Mouse (Mus musculus): ENCODE measurements at regions not wholly inside any gene's neighbourhood (a gene's known extent, or its start where the extent isn't known, plus 50 kb on each side); places are given as distances from the start of the nearest gene placed in this dataset.

DNA sequence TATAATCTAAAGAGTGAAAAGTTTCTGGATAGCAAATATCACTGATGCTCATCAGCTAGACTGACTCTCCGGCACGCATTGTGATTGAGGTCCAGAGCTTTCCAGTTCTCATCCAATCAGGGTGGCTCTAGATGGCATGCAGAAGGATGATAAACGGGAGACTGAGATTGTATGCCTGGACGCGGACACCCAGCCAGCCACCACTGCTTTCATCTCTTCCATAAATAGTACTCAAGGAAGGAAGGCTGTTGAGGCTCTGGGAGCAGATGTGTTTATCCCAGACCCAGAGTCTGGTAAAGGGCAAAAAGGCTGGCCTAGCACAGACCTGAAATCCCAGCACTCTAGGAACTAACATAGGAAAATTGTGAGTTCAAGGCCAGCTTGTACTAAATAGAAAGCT is 330.6 kb downstream of the Gm11361 start:
- in situ Hi-C loops (cut with MboI; ENCODE audit: low sequenced_read_pairs in 2 of 2, unreplicated experiment in 2 of 2), result no loop called here
- no peak overlapping the region for H3K4me3 ChIP-seq (ENCODE audit: insufficient read depth in 1 of 2, low read depth in 1 of 2, low read length in 2 of 2, poor library complexity in 1 of 2, severe bottlenecking in 1 of 2)
- no peaks in the 10 kb centered on the region for H3K9me3 ChIP-seq (ENCODE audit: control insufficient read depth, insufficient read depth, low read depth, low read length)
- no peak for TF ChIP-seq HCFC1 (IDR thresholded peaks at IDR 0.05; ENCODE audit: borderline replicate concordance, insufficient read depth, low read length)
- TF ChIP-seq ZNF384 (IDR thresholded peaks at IDR 0.05; ENCODE audit: low read depth, low read length), result no peak
- no peak for TF ChIP-seq MAFK (IDR thresholded peaks at IDR 0.05; ENCODE audit: insufficient read depth, low read depth, low read length)
- no peak for TF ChIP-seq CHD2 (IDR thresholded peaks at IDR 0.05; ENCODE audit: low read depth, low read length)
- no peak for TF ChIP-seq ZC3H11A (IDR thresholded peaks at IDR 0.05; ENCODE audit: borderline replicate concordance, low read depth, low read length)
- H3K9ac ChIP-seq (ENCODE audit: insufficient read depth, low read depth, low read length, poor library complexity, severe bottlenecking), result no peak overlapping the region
- no peaks in the 10 kb centered on the region for H3K36me3 ChIP-seq (ENCODE audit: control insufficient read depth, insufficient read depth, low read length, poor library complexity, severe bottlenecking)
- DNase-seq (ENCODE audit: low read depth, low spot score), result no peak
- no peaks in the 10 kb centered on the region for H3K4me1 ChIP-seq (ENCODE audit: control insufficient read depth in 2 of 2, insufficient read depth in 2 of 2, low read length in 2 of 2, poor library complexity in 1 of 2)
- H3K27ac ChIP-seq (ENCODE audit: insufficient read depth, low read depth, low read length, poor library complexity, severe bottlenecking), result no peak overlapping the region

DNA sequence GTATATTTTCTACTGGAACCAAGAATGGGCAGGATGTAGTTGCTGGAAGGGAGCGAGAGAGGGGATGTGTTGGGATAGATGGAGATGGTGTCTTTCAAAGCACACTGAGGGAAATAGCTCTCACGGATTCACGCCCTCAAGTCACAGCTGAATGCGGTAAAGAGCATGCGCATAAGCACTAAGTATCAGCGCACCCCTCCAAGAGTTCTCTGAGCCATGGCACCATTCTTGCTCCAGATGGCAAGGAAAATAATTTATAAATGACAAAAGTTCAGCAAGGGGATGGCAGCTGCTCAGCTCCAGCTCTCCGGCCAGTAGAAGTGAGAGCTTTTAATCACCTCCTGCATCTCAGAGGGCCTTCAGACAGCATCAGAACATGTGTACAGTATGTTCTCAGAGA is 329.4 kb downstream of the Gm11361 start:
- no peaks in the 10 kb centered on the region for H3K9me3 ChIP-seq (ENCODE audit: control insufficient read depth, insufficient read depth, low read depth, low read length)
- no peak overlapping the region for H3K27ac ChIP-seq (ENCODE audit: insufficient read depth, low read depth, low read length, poor library complexity, severe bottlenecking)
- in situ Hi-C loops (cut with MboI; ENCODE audit: low sequenced_read_pairs in 2 of 2, unreplicated experiment in 2 of 2), result no loop called here
- no peaks in the 10 kb centered on the region for H3K36me3 ChIP-seq (ENCODE audit: control insufficient read depth, insufficient read depth, low read length, poor library complexity, severe bottlenecking)
- DNase-seq (ENCODE audit: low read depth, low spot score), result no peak
- H3K4me1 ChIP-seq (ENCODE audit: control insufficient read depth in 2 of 2, insufficient read depth in 2 of 2, low read length in 2 of 2, poor library complexity in 1 of 2), result no peaks in the 10 kb centered on the region
- TF ChIP-seq CHD2 (IDR thresholded peaks at IDR 0.05; ENCODE audit: low read depth, low read length) (no peak), MAFK (IDR thresholded peaks at IDR 0.05; ENCODE audit: insufficient read depth, low read depth, low read length) (no peak), ZNF384 (IDR thresholded peaks at IDR 0.05; ENCODE audit: low read depth, low read length) (no peak), ZC3H11A (IDR thresholded peaks at IDR 0.05; ENCODE audit: borderline replicate concordance, low read depth, low read length) (no peak), HCFC1 (IDR thresholded peaks at IDR 0.05; ENCODE audit: borderline replicate concordance, insufficient read depth, low read length) (no peak)
- H3K4me3 ChIP-seq (ENCODE audit: insufficient read depth in 1 of 2, low read depth in 1 of 2, low read length in 2 of 2, poor library complexity in 1 of 2, severe bottlenecking in 1 of 2), result no peak overlapping the region
- H3K9ac ChIP-seq (ENCODE audit: insufficient read depth, low read depth, low read length, poor library complexity, severe bottlenecking), result no peak overlapping the region

DNA sequence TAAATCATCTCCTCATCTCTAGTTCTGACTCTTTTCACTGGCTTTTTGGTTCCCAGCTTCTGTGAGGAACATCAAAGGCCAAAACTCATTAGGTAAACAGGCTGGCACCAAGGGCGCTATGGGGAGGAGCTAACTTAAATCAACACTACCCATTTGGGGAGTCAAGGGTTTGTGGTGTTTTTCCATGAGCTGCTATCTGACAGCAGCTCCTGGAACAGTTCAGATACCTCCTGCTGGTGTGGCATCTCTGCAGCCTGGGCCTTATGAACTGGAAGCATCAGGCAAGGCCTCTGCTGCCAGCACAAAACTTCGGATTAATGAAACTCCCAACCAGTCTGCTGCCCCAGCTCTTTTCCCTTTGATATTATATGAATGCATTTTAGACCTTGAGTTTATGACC is 328.8 kb downstream of the Gm11361 start:
- no peak for TF ChIP-seq ZNF384 (IDR thresholded peaks at IDR 0.05; ENCODE audit: low read depth, low read length)
- TF ChIP-seq CHD2 (IDR thresholded peaks at IDR 0.05; ENCODE audit: low read depth, low read length), result no peak
- no peak for TF ChIP-seq HCFC1 (IDR thresholded peaks at IDR 0.05; ENCODE audit: borderline replicate concordance, insufficient read depth, low read length)
- no peak for TF ChIP-seq ZC3H11A (IDR thresholded peaks at IDR 0.05; ENCODE audit: borderline replicate concordance, low read depth, low read length)
- no peak for TF ChIP-seq MAFK (IDR thresholded peaks at IDR 0.05; ENCODE audit: insufficient read depth, low read depth, low read length)
- Histone ChIP-seq H3K9me3 (ENCODE audit: control insufficient read depth, insufficient read depth, low read depth, low read length) (no peaks in the 10 kb centered on the region), H3K27ac (ENCODE audit: insufficient read depth, low read depth, low read length, poor library complexity, severe bottlenecking) (no peak overlapping the region), H3K9ac (ENCODE audit: insufficient read depth, low read depth, low read length, poor library complexity, severe bottlenecking) (no peak overlapping the region), H3K36me3 (ENCODE audit: control insufficient read depth, insufficient read depth, low read length, poor library complexity, severe bottlenecking) (no peaks in the 10 kb centered on the region), H3K4me3 (ENCODE audit: insufficient read depth in 1 of 2, low read depth in 1 of 2, low read length in 2 of 2, poor library complexity in 1 of 2, severe bottlenecking in 1 of 2) (no peak overlapping the region), H3K4me1 (ENCODE audit: control insufficient read depth in 2 of 2, insufficient read depth in 2 of 2, low read length in 2 of 2, poor library complexity in 1 of 2) (no peaks in the 10 kb centered on the region)
- DNase-seq (ENCODE audit: low read depth, low spot score), result no peak
- in situ Hi-C loops (cut with MboI; ENCODE audit: low sequenced_read_pairs in 2 of 2, unreplicated experiment in 2 of 2), result no loop called here

DNA sequence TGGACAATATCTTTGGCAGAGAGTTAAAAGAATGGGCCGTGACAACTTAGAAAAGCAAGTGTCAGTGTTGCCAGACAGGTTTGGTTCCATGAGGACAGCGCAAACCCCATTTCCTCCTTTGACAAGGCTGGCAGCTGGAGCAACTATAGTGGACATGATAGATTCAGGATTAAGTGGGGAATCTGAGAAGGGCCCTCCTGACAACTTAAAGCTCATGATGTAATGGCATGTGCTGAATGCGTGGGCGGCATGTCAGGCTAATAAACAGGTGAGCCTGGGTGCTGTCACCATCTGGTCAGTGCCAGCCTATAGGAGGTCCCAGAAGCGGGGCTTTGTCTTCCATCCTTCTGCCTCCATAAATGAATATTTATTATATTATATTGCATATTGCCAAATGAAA is 326.3 kb downstream of the Gm11361 start:
- in situ Hi-C loops (cut with MboI; ENCODE audit: low sequenced_read_pairs in 2 of 2, unreplicated experiment in 2 of 2), result no loop called here

More for the DNA sequence above, 326.3 kb downstream of the Gm11361 start:
- no peak for DNase-seq (ENCODE audit: low read depth, low spot score)
- Histone ChIP-seq H3K36me3 (ENCODE audit: control insufficient read depth, insufficient read depth, low read length, poor library complexity, severe bottlenecking) (no peaks in the 10 kb centered on the region), H3K4me3 (ENCODE audit: insufficient read depth in 1 of 2, low read depth in 1 of 2, low read length in 2 of 2, poor library complexity in 1 of 2, severe bottlenecking in 1 of 2) (no peak overlapping the region), H3K4me1 (ENCODE audit: control insufficient read depth in 2 of 2, insufficient read depth in 2 of 2, low read length in 2 of 2, poor library complexity in 1 of 2) (no peaks in the 10 kb centered on the region), H3K27ac (ENCODE audit: insufficient read depth, low read depth, low read length, poor library complexity, severe bottlenecking) (no peak overlapping the region), H3K9me3 (ENCODE audit: control insufficient read depth, insufficient read depth, low read depth, low read length) (no peaks in the 10 kb centered on the region), H3K9ac (ENCODE audit: insufficient read depth, low read depth, low read length, poor library complexity, severe bottlenecking) (no peak overlapping the region)
- TF ChIP-seq ZC3H11A (IDR thresholded peaks at IDR 0.05; ENCODE audit: borderline replicate concordance, low read depth, low read length) (no peak), ZNF384 (IDR thresholded peaks at IDR 0.05; ENCODE audit: low read depth, low read length) (no peak), HCFC1 (IDR thresholded peaks at IDR 0.05; ENCODE audit: borderline replicate concordance, insufficient read depth, low read length) (no peak), CHD2 (IDR thresholded peaks at IDR 0.05; ENCODE audit: low read depth, low read length) (no peak), MAFK (IDR thresholded peaks at IDR 0.05; ENCODE audit: insufficient read depth, low read depth, low read length) (no peak)

Data from ES-E14 (cell line).